Mouse (Mus musculus) heart, embryonic 13.5 days (tissue): Measurements from ENCODE around the gene Pum2. TPM values are rescaled to one million over a fixed set of nuclear protein-coding genes. Genes with fewer than 3 reads are reported as not detected.
"Not testable (repeated sequence)": the region's sequence is repeated elsewhere in the genome, so short reads cannot be mapped to it uniquely, and the experiment has no call there.

Experiments
- ATAC-seq: fragments of 200-750 bp; cut with Nextera tagmentation; 2 replicates; pipeline ENCODE4 v1.8.0; 2017; ENCODE audit warnings: moderate TSS enrichment; ENCODE audit not compliant: insufficient number of reproducible peaks, low FRiP score, low TSS enrichment; ENCODE audit errors: extremely low read depth
- H3K27ac ChIP-seq: fragments of 300-500 bp; sonication (generic); replicated peaks from 2 replicates; pipeline ENCODE4 v1.5.1; 2015; ENCODE audit warnings: moderate library complexity, mild to moderate bottlenecking, inconsistent platforms
- H3K27me3 ChIP-seq: fragments of 300-500 bp; sonication (generic); replicated peaks from 2 replicates; pipeline ENCODE4 v1.6.1; 2015; ENCODE audit warnings: mild to moderate bottlenecking, inconsistent platforms
- H3K36me3 ChIP-seq: fragments of 300-500 bp; sonication (generic); 2 replicates; pipeline ENCODE4 v1.6.1; 2015; ENCODE audit warnings: mild to moderate bottlenecking, inconsistent platforms
- H3K4me1 ChIP-seq: fragments of 300-500 bp; sonication (generic); 2 replicates; pipeline ENCODE4 v1.6.1; 2015; ENCODE audit warnings: inconsistent platforms
- H3K4me2 ChIP-seq: fragments of 300-500 bp; sonication (generic); 2 replicates; pipeline ENCODE4 v1.6.1; 2015; ENCODE audit warnings: inconsistent platforms, mild to moderate bottlenecking, moderate library complexity
- H3K4me3 ChIP-seq: fragments of 300-500 bp; sonication (generic); 2 replicates; pipeline ENCODE4 v1.5.1; 2015; ENCODE audit warnings: moderate library complexity, mild to moderate bottlenecking, inconsistent platforms
- H3K9ac ChIP-seq: fragments of 300-500 bp; sonication (generic); 2 replicates; pipeline ENCODE4 v1.6.1; 2015; ENCODE audit warnings: inconsistent platforms, mild to moderate bottlenecking, moderate library complexity
- H3K9me3 ChIP-seq: fragments of 300-500 bp; sonication (generic); 2 replicates; pipeline ENCODE4 v1.6.1; 2016; ENCODE audit warnings: inconsistent platforms
- WGBS: fragments of 180-500 bp; shearing (Covaris S2); methylation state at CpG from one replicate; pipeline ENCODE4 v1.1.7; 2015; ENCODE audit warnings: mixed read lengths; 5-methylcytosine and 5-hydroxymethylcytosine counted together
- polyA plus RNA-seq: library from polyadenylated mRNA; unstranded; fragments of >200 nt; fragmentation: Nextera tagmentation; extraction: Ambion mirVana; gene quantifications from 2 replicates; pipeline ENCODE4 v1.2.1, GENCODE M21; 2015

Pum2 gene
- polyA plus RNA-seq, 1 experiment from 2014 or later: 24.0 TPM

GRCm38 (mm10) chr12:8648211-8648610 lies 25.7 kb upstream of the Pum2 start:
- WGBS: 47% methylated on average over 8 of the region's 8 CpGs
- H3K4me3 ChIP-seq, H3K27ac ChIP-seq, H3K4me2 ChIP-seq, H3K9me3 ChIP-seq, H3K4me1 ChIP-seq, H3K9ac ChIP-seq, H3K36me3 ChIP-seq, ATAC-seq, H3K27me3 ChIP-seq: not testable (repeated sequence)

GRCm38 (mm10) chr12:8650027-8650426 lies 23.9 kb upstream of the Pum2 start:
- not testable (repeated sequence) for H3K9me3 ChIP-seq, ATAC-seq
- WGBS: 52% methylated on average over 3 of the region's 3 CpGs

GRCm38 (mm10) chr12:8656596-8656995 lies 17.3 kb upstream of the Pum2 start:
- H3K9ac ChIP-seq: no peak overlapping the region

More at GRCm38 (mm10) chr12:8650027-8650426, 23.9 kb upstream of the Pum2 start:
- H3K4me1 ChIP-seq, H3K27ac ChIP-seq, H3K4me3 ChIP-seq, H3K4me2 ChIP-seq, H3K27me3 ChIP-seq, H3K9ac ChIP-seq, H3K36me3 ChIP-seq: not testable (repeated sequence)

GRCm38 (mm10) chr12:8657116-8657515 lies 16.8 kb upstream of the Pum2 start:
- no peak overlapping the region for H3K4me2 ChIP-seq
- no peaks in the 10 kb centered on the region for H3K9me3 ChIP-seq
- no peak overlapping the region for H3K4me3 ChIP-seq
- no peak overlapping the region for H3K9ac ChIP-seq
- no peak for ATAC-seq
- no peaks in the 10 kb centered on the region for H3K36me3 ChIP-seq
- no peaks in the 10 kb centered on the region for H3K27me3 ChIP-seq
- no peak overlapping the region for H3K27ac ChIP-seq
- WGBS: 65% methylated on average over 10 of the region's 10 CpGs
- H3K4me1 ChIP-seq: peaks cover 19% of the 10 kb centered on the region

More at GRCm38 (mm10) chr12:8656596-8656995, 17.3 kb upstream of the Pum2 start:
- Histone ChIP-seq H3K9me3 (no peaks in the 10 kb centered on the region), H3K27ac (no peak overlapping the region), H3K4me1 (peaks cover 18% of the 10 kb centered on the region), H3K36me3 (no peaks in the 10 kb centered on the region), H3K27me3 (no peaks in the 10 kb centered on the region), H3K4me3 (no peak overlapping the region), H3K4me2 (no peak overlapping the region)
- no peak for ATAC-seq
- 69% methylated on average over 4 of the region's 4 CpGs for WGBS

GRCm38 (mm10) chr12:8657629-8658366 lies 16.1 kb upstream of the Pum2 start:
- Histone ChIP-seq H3K36me3 (no peaks in the 10 kb centered on the region), H3K4me1 (peaks cover 21% of the 10 kb centered on the region), H3K27ac (no peak overlapping the region), H3K9ac (no peak overlapping the region), H3K27me3 (no peaks in the 10 kb centered on the region), H3K4me3 (no peak overlapping the region), H3K4me2 (no peak overlapping the region), H3K9me3 (no peaks in the 10 kb centered on the region)
- WGBS: 84% methylated on average over 6 of the region's 6 CpGs
- no peak for ATAC-seq

GRCm38 (mm10) chr12:8659406-8660279 lies 14.3 kb upstream of the Pum2 start:
- H3K27me3 ChIP-seq: no peaks in the 10 kb centered on the region
- 76% methylated on average over 15 of the region's 15 CpGs for WGBS
- no peak for ATAC-seq
- no peak overlapping the region for H3K4me3 ChIP-seq
- no peaks in the 10 kb centered on the region for H3K9me3 ChIP-seq
- H3K27ac ChIP-seq: no peak overlapping the region
- H3K4me1 ChIP-seq: peaks cover 21% of the 10 kb centered on the region
- H3K36me3 ChIP-seq: no peaks in the 10 kb centered on the region
- H3K9ac ChIP-seq: no peak overlapping the region
- no peak overlapping the region for H3K4me2 ChIP-seq

GRCm38 (mm10) chr12:8661747-8662146 lies 12.2 kb upstream of the Pum2 start:
- no peak for ATAC-seq
- no peak overlapping the region for H3K4me2 ChIP-seq
- WGBS: 49% methylated on average over 3 of the region's 3 CpGs

GRCm38 (mm10) chr12:8662175-8662574 lies 11.8 kb upstream of the Pum2 start:
- no peak overlapping the region for H3K4me3 ChIP-seq
- H3K36me3 ChIP-seq: no peaks in the 10 kb centered on the region
- no peak for ATAC-seq
- no peak overlapping the region for H3K4me2 ChIP-seq
- H3K27ac ChIP-seq: no peak overlapping the region
- peaks cover 3% of the 10 kb centered on the region; the same call in 1 of the 2 replicates for H3K4me1 ChIP-seq
- 37% methylated on average over 2 of the region's 2 CpGs for WGBS
- no peaks in the 10 kb centered on the region for H3K9me3 ChIP-seq
- no peaks in the 10 kb centered on the region for H3K27me3 ChIP-seq
- no peak overlapping the region for H3K9ac ChIP-seq

More at GRCm38 (mm10) chr12:8661747-8662146, 12.2 kb upstream of the Pum2 start:
- Histone ChIP-seq H3K9me3 (no peaks in the 10 kb centered on the region), H3K4me1 (peaks cover 6% of the 10 kb centered on the region; the same call in 1 of the 2 replicates), H3K36me3 (no peaks in the 10 kb centered on the region), H3K27ac (no peak overlapping the region), H3K27me3 (no peaks in the 10 kb centered on the region), H3K9ac (no peak overlapping the region), H3K4me3 (no peak overlapping the region)

GRCm38 (mm10) chr12:8662721-8663120 lies 11.2 kb upstream of the Pum2 start:
- Histone ChIP-seq H3K4me2 (no peak overlapping the region), H3K27me3 (no peaks in the 10 kb centered on the region), H3K4me1 (peaks cover 3% of the 10 kb centered on the region; the same call in 1 of the 2 replicates), H3K27ac (no peak overlapping the region), H3K9me3 (no peaks in the 10 kb centered on the region), H3K4me3 (no peak overlapping the region), H3K9ac (no peak overlapping the region), H3K36me3 (no peaks in the 10 kb centered on the region)
- no peak for ATAC-seq
- 69% methylated on average over 4 of the region's 4 CpGs for WGBS

GRCm38 (mm10) chr12:8667473-8668255 lies 6.3 kb upstream of the Pum2 start:
- Histone ChIP-seq H3K4me1 (peaks cover 13% of the 10 kb centered on the region), H3K4me2 (no peak overlapping the region), H3K4me3 (no peak overlapping the region), H3K27me3 (no peaks in the 10 kb centered on the region), H3K36me3 (no peaks in the 10 kb centered on the region), H3K9ac (no peak overlapping the region), H3K9me3 (no peaks in the 10 kb centered on the region), H3K27ac (no peak overlapping the region)
- no peak for ATAC-seq
- 75% methylated on average over 4 of the region's 4 CpGs for WGBS

- Histone ChIP-seq H3K27ac (no peak overlapping the region), H3K9ac (no peak overlapping the region), H3K4me3 (no peak overlapping the region), H3K9me3 (no peaks in the 10 kb centered on the region), H3K4me1 (peaks cover 19% of the 10 kb centered on the region), H3K36me3 (no peaks in the 10 kb centered on the region), H3K4me2 (no peak overlapping the region), H3K27me3 (no peaks in the 10 kb centered on the region)
- ATAC-seq: no peak
- WGBS: 45% methylated on average over 4 of the region's 4 CpGs
These were observed 4.5 kb upstream of the Pum2 start for GRCm38 (mm10) chr12:8669421-8669820.
